8 mouse cellular contexts compared by ENCODE assay signal in genomic region chr11:46127621-46128547, GRCm38 (mm10). TPM values are rescaled to one million over a fixed set of nuclear protein-coding genes. Genes with fewer than 3 reads are reported as not detected.
A peak's percentile ranks its signal among the peaks of the same experiment; 100 is the strongest.
DNase-seq lines count a peak whose midpoint lies in the region; TF ChIP-seq lines count a peak whose summit lies in the region.

No protein-coding gene starts in this region.

- H3K27me3 ChIP-seq in heart, adult 2 months (ENCODE audit: control insufficient read depth, insufficient read depth, low read length), result no peaks in the 10 kb centered on the region
- H3K27me3 ChIP-seq in midbrain, embryonic 10.5 days (ENCODE audit: low read depth, poor library complexity, severe bottlenecking), result no peaks in the 10 kb centered on the region

- 61% methylated on average over 15 of the region's 15 CpGs for WGBS in heart, adult 2 months
- WGBS in midbrain, embryonic 10.5 days, result 81% methylated on average over 15 of the region's 15 CpGs

- H3K4me1 ChIP-seq in brown adipose tissue, adult 24 weeks (ENCODE audit: control insufficient read depth, insufficient read depth, insufficient read length, low read length), result peaks cover 6% of the 10 kb centered on the region
- peaks cover 13% of the 10 kb centered on the region for H3K4me1 ChIP-seq in heart, adult 2 months (ENCODE audit: control insufficient read depth, insufficient read depth, low read length)
- 0 out of 2 replicates have a peak, but pooled peaks cover 3% of the 10 kb centered on the region for H3K4me1 ChIP-seq in midbrain, embryonic 10.5 days

- H3K79me2 ChIP-seq in heart, adult 2 months (replicated peaks; ENCODE audit: control insufficient read depth, insufficient read depth, low read length), result no peaks in the 10 kb centered on the region

- TF ChIP-seq CTCF in heart, adult 2 months (IDR thresholded peaks at IDR 0.05), result no peak

- H3K27ac ChIP-seq in brown adipose tissue, adult 24 weeks (replicated peaks; ENCODE audit: low read depth, low read length), result peak overlapping the region; percentile 48
- H3K27ac ChIP-seq in heart, adult 2 months, result peak overlapping the region; percentile 50
- no peak overlapping the region for H3K27ac ChIP-seq in midbrain, embryonic 10.5 days (replicated peaks)

- intact Hi-C loops in heart, adult 2 months (cut with DNase I), result loop anchor here (1.0 to 10.0 kb wide), 3 partner anchors 76 to 183 kb away; partner anchors contain the start of genes Gm12166 and Lsm11
- intact Hi-C loops in left cerebral cortex, postnatal 36 days (cut with DNase I), result loop anchor here (5.0 kb wide), 1 partner anchor 71 kb away; the partner anchor contains the start of gene Adam19

- no peaks in the 10 kb centered on the region for H3K9me3 ChIP-seq in midbrain, embryonic 10.5 days (replicated peaks)

- TF ChIP-seq EP300 in heart, adult 2 months (IDR thresholded peaks at IDR 0.05; ENCODE audit: insufficient read depth, low read depth, low read length), result peak; percentile 63; the same call in 1 of the 2 replicates

- peak overlapping the region; percentile 8; the same call in 1 of the 2 replicates for H3K9ac ChIP-seq in heart, adult 2 months (ENCODE audit: low read depth, low read length)

- H3K36me3 ChIP-seq in heart, adult 2 months (ENCODE audit: control insufficient read depth, insufficient read depth, low read length), result peaks cover 4% of the 10 kb centered on the region
- H3K36me3 ChIP-seq in midbrain, embryonic 10.5 days, result peaks cover 9% of the 10 kb centered on the region; the same call in 1 of the 2 replicates

- no peak for TF ChIP-seq POLR2A in heart, adult 2 months (IDR thresholded peaks at IDR 0.05; ENCODE audit: insufficient read depth, low read depth, low read length)

- H3K4me3 ChIP-seq in brown adipose tissue, adult 24 weeks (ENCODE audit: insufficient read depth, low read depth, low read length), result no peak overlapping the region
- no peak overlapping the region for H3K4me3 ChIP-seq in heart, adult 2 months
- no peak overlapping the region for H3K4me3 ChIP-seq in midbrain, embryonic 10.5 days

- peak; percentile 77 to 85 for DNase-seq in heart, adult 2 months
- DNase-seq in kidney, postnatal 10 days, result peak; percentile 78
- DNase-seq in ovary, postnatal 10 days (ENCODE audit: low spot score), result peak; percentile 24
- no peak for DNase-seq in adrenal gland, postnatal 36 days
- no peak for DNase-seq in left cerebral cortex, postnatal 36 days (ENCODE audit: low spot score in 2 of 2)
- DNase-seq in layer of hippocampus, adult 8-10 months (ENCODE audit: low spot score in 2 of 2), result no peak
- DNase-seq in midbrain, embryonic 10.5 days (ENCODE audit: low spot score), result no peak

RNA-seq across cellular contexts. Expression of gene Nipal4, which starts 38.4 kb away (rescaled TPM):
- polyA plus RNA-seq in brown adipose tissue, adult 24 weeks (2012; ENCODE audit: insufficient read depth, insufficient read length, missing spikeins), result not detected in 2 replicates
- total RNA-seq in heart, adult 2 months (2021), result under 1 TPM; 0.11 to 0.18 TPM
- polyA plus RNA-seq in heart, adult 2 months (2012; rRNA removed), result 0.18 and 0.20 TPM in 2 replicates
- total RNA-seq in adrenal gland, postnatal 36 days (2021), result not detected
- 1 to 10 TPM; 1.9 to 2.5 TPM for total RNA-seq in left cerebral cortex, postnatal 36 days (2021)
- total RNA-seq in layer of hippocampus, adult 8-10 months (2022), result 1 to 10 TPM; 2.1 to 2.6 (median 2.2) TPM
- 1.00 and 1.3 TPM in 2 replicates for polyA plus RNA-seq in midbrain, embryonic 10.5 days (2016; fragmentation: Nextera tagmentation; extraction: Ambion mirVana)

Comparison
In these comparisons a context has a peak if more than half of its experiments do, and no peak if none do; other contexts are left out.
1. DNase-seq: peak in heart, adult 2 months (2 of 2), kidney, postnatal 10 days (single experiment) and ovary, postnatal 10 days (single experiment); none in adrenal gland, postnatal 36 days (0 of 2), left cerebral cortex, postnatal 36 days (0 of 2), layer of hippocampus, adult 8-10 months (0 of 2) and midbrain, embryonic 10.5 days (single experiment).